Mouse (Mus musculus) limb, embryonic 14.5 days (tissue): ENCODE results near the gene Gpx4. TPM values are rescaled to one million over a fixed set of nuclear protein-coding genes. Genes with fewer than 3 reads are reported as not detected.
A peak's percentile ranks its signal among the peaks of the same experiment; 100 is the strongest.

Experiments
- ATAC-seq: fragments of 200-750 bp; cut with Nextera tagmentation; 2 replicates; pipeline ENCODE4 v1.8.0; 2017; ENCODE audit warnings: low read depth, moderate number of reproducible peaks, moderate TSS enrichment; ENCODE audit not compliant: low FRiP score
- DNase-seq: peaks from one replicate; pipeline ENCODE4 v3.0.0-alpha.2; 2015; ENCODE audit warnings: low spot score
- H3K27ac ChIP-seq: fragments of 300-500 bp; sonication (generic); replicated peaks from 2 replicates; pipeline ENCODE4 v1.5.1; 2014; ENCODE audit warnings: low read depth, mild to moderate bottlenecking, low read length, moderate library complexity, mixed read lengths
- H3K27me3 ChIP-seq: fragments of 300-500 bp; sonication (generic); 2 replicates; pipeline ENCODE4 v1.6.1; 2014; ENCODE audit warnings: low read length, mixed read lengths; ENCODE audit not compliant: control insufficient read depth, insufficient read depth
- H3K36me3 ChIP-seq: fragments of 300-500 bp; sonication (generic); 2 replicates; pipeline ENCODE4 v1.6.1; 2014; ENCODE audit warnings: mild to moderate bottlenecking, low read length, moderate library complexity, mixed read lengths; ENCODE audit not compliant: control insufficient read depth, insufficient read depth
- H3K4me1 ChIP-seq: fragments of 300-500 bp; sonication (generic); 2 replicates; pipeline ENCODE4 v1.6.1; 2014; ENCODE audit warnings: antibody characterized with exemption, low read length, mixed read lengths; ENCODE audit not compliant: control insufficient read depth, insufficient read depth
- H3K4me2 ChIP-seq: fragments of 300-500 bp; sonication (generic); replicated peaks from 2 replicates; pipeline ENCODE4 v1.6.1; 2014; ENCODE audit warnings: low read depth, mild to moderate bottlenecking, low read length, moderate library complexity; ENCODE audit not compliant: severe bottlenecking
- H3K4me3 ChIP-seq: fragments of 300-500 bp; sonication (generic); replicated peaks from 2 replicates; pipeline ENCODE4 v1.5.1; 2014; ENCODE audit warnings: low read length
- H3K9ac ChIP-seq: fragments of 300-500 bp; sonication (generic); 2 replicates; pipeline ENCODE4 v1.6.1; 2014; ENCODE audit warnings: mild to moderate bottlenecking, low read depth, low read length, moderate library complexity; ENCODE audit not compliant: severe bottlenecking
- H3K9me3 ChIP-seq: fragments of 300-500 bp; sonication (generic); 2 replicates; pipeline ENCODE4 v1.6.1; 2016; ENCODE audit warnings: low read length; ENCODE audit not compliant: control insufficient read depth
- POLR2A ChIP-seq: fragments of 200-500 bp; IDR thresholded peaks from 2 replicates; pipeline ENCODE4 v1.8.0; 2012; ENCODE audit warnings: inconsistent platforms, mild to moderate bottlenecking, moderate library complexity, borderline replicate concordance; ENCODE audit not compliant: insufficient read depth, insufficient read length; ENCODE audit errors: extremely low read depth
- WGBS: fragments of 180-500 bp; shearing (Covaris S2); extraction: QIAGEN DNeasy Blood & Tissue Kit; methylation state at CpG from one replicate; pipeline ENCODE4 v1.1.7; 2014; 5-methylcytosine and 5-hydroxymethylcytosine counted together
- polyA plus RNA-seq, 2 experiments: library from polyadenylated mRNA; depleted of rRNA in 1 of 2; stranded (reverse) in 1 of 2; unstranded in 1 of 2; fragments of >200 nt; fragmentation: Nextera tagmentation in 1 of 2; extraction: Ambion mirVana in 1 of 2; gene quantifications; 2 replicates each; pipeline versions ENCODE4 v1.2.1 to v1.2.3; 2012 to 2014

The Gpx4 gene
- polyA plus RNA-seq (2012; rRNA removed) = 372 and 379 TPM in 2 replicates
- polyA plus RNA-seq (2014; fragmentation: Nextera tagmentation; extraction: Ambion mirVana) = 466 and 493 TPM in 2 replicates

- ATAC-seq (no peak), DNase-seq (no peak)
- Histone ChIP-seq H3K9ac (no peak within 1 kb of the TSS), H3K27me3 (no peaks in the 10 kb centered on the region), H3K9me3 (no peaks in the 10 kb centered on the region), H3K36me3 (no peaks in the 10 kb centered on the region), H3K4me3 (no peak within 1 kb of the TSS), H3K4me1 (0 out of 2 replicates have a peak, but pooled peaks cover 3% of the 10 kb centered on the region), H3K27ac (no peak within 1 kb of the TSS), H3K4me2 (no peak within 1 kb of the TSS)
- no peak for TF ChIP-seq POLR2A
- WGBS = 37% methylated on average over 9 of the region's 9 CpGs
Observed at GRCm38 (mm10) chr10:80047041-80047565, at the start of gene Gpx4. Gpx4 (plus strand) TSS chr10:80047166.

GRCm38 (mm10) chr10:79997819-79998218, 49.1 kb upstream of the Gpx4 start:
- peaks cover 22% of the 10 kb centered on the region for H3K36me3 ChIP-seq
- peak overlapping the region; percentile 49; the same call in 1 of the 2 replicates for H3K4me3 ChIP-seq
- no peak for DNase-seq
- no peak for TF ChIP-seq POLR2A
- H3K4me1 ChIP-seq = peaks cover 7% of the 10 kb centered on the region
- H3K9ac ChIP-seq = no peak overlapping the region
- H3K27me3 ChIP-seq = peaks cover 4% of the 10 kb centered on the region; the same call in 1 of the 2 replicates
- 7% methylated on average over 15 of the region's 15 CpGs for WGBS
- no peak overlapping the region for H3K27ac ChIP-seq
- H3K4me2 ChIP-seq = peak overlapping the region; percentile 94
- no peak for ATAC-seq
- H3K9me3 ChIP-seq = no peaks in the 10 kb centered on the region

- WGBS = 65% methylated on average over 9 of the region's 9 CpGs
- no peak for ATAC-seq
- H3K27ac ChIP-seq = no peak overlapping the region
- no peak overlapping the region for H3K9ac ChIP-seq
- peaks cover 13% of the 10 kb centered on the region for H3K4me1 ChIP-seq
- DNase-seq = no peak
- H3K9me3 ChIP-seq = no peaks in the 10 kb centered on the region
- H3K4me2 ChIP-seq = no peak overlapping the region
- H3K4me3 ChIP-seq = no peak overlapping the region
- no peak for TF ChIP-seq POLR2A
- peaks cover 10% of the 10 kb centered on the region; the same call in 1 of the 2 replicates for H3K27me3 ChIP-seq
- H3K36me3 ChIP-seq = no peaks in the 10 kb centered on the region
Observed at GRCm38 (mm10) chr10:80001945-80002344, 45.0 kb upstream of the Gpx4 start.

DNA sequence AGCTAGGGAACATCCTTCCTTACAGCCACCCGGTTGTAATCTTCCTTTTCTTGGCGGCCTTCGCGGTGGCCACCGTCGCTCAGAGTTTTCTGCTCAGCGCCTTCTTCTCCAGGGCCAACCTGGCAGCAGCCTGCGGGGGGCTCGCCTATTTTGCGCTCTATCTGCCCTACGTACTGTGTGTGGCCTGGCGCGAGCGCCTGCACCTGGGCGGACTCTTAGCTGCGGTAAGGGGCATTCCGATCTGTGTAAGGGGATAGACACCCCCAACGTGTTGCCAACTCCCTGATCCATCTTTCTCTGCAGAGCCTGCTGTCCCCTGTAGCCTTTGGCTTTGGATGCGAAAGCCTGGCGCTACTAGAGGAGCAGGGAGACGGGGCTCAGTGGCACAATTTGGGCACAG, 44.1 kb upstream of the Gpx4 start:
- Histone ChIP-seq H3K9ac (0 out of 2 replicates have a peak overlapping the region, but pooled peaks have one; percentile 16), H3K4me1 (peaks cover 9% of the 10 kb centered on the region), H3K36me3 (no peaks in the 10 kb centered on the region), H3K9me3 (no peaks in the 10 kb centered on the region), H3K27me3 (peaks cover 10% of the 10 kb centered on the region; the same call in 1 of the 2 replicates), H3K4me2 (no peak overlapping the region), H3K27ac (no peak overlapping the region), H3K4me3 (no peak overlapping the region)
- DNase-seq (no peak), ATAC-seq (no peak)
- 23% methylated on average over 20 of the region's 21 CpGs for WGBS
- TF ChIP-seq POLR2A = no peak

DNA sequence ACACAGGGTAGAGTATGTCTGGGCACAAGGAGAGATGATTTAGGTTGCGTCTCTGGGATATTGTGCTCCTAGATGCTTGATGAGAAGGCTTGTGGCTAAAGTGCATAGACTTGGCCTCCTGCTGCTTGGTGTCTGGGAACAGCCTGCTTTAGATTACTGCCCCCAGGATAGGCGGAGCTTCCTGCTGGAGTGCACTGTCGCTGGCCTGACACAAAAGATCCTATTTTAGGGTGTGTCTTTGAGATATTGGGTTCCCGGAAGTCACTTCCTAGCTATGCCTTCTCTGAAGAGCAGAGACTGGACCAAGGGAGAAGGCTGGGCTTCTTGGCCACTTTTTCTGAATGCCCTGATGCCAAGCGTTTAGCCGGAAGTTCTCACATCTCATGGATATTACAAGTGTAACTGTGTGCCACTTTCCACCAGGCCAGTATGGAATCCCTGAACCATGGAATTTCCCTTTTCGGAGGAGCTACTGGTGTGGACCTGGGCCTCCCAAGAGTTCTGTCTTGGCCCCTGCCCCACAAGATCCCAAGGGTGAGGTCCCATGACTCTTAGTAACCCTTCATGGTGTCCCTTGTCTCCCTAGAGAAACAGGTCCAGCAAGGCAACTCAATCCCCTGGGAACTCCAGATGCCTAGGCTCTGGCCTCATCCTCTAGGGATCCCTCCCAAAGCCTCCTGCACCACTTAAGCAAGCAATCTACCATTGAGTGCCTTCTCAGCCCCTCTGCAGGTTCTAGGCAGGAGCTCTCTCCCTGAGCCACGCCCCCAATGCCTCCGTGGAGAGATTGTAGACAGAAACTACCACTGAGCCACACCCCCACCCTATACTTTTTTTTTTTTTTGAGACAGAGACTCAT, 43.4 kb upstream of the Gpx4 start:
- Histone ChIP-seq H3K9me3 (no peaks in the 10 kb centered on the region), H3K27ac (no peak overlapping the region)

More for the DNA sequence above, 43.4 kb upstream of the Gpx4 start:
- Histone ChIP-seq H3K4me1 (peaks cover 8% of the 10 kb centered on the region; the same call in 1 of the 2 replicates), H3K9ac (no peak overlapping the region), H3K27me3 (peaks cover 10% of the 10 kb centered on the region; the same call in 1 of the 2 replicates), H3K4me3 (no peak overlapping the region), H3K4me2 (no peak overlapping the region), H3K36me3 (no peaks in the 10 kb centered on the region)
- TF ChIP-seq POLR2A = no peak
- 59% methylated on average over 9 of the region's 9 CpGs for WGBS
- DNase-seq = no peak
- no peak for ATAC-seq
